Mouse (Mus musculus) urinary bladder, postnatal 36 days (tissue): ENCODE data around the gene Fam173a.

ENCODE experiments used
- DNase-seq, 2 experiments: peaks; one replicate each; pipeline ENCODE4 v3.0.0; 2022; ENCODE audit warnings: low spot score in 2 of 2, mixed read lengths in 1 of 2

Gene Fam173a

GRCm38 (mm10) chr17:25801029-25801428 is 8.3 kb upstream of the Fam173a start:
- peak in 1 of 2 experiments; percentile 57 for DNase-seq

- DNase-seq, result peak; percentile 76 to 84
These were observed 4.3 kb upstream of the Fam173a start, which contains the start of gene Metrn for GRCm38 (mm10) chr17:25796951-25797369. Metrn (minus strand) TSS chr17:25797136.

- DNase-seq, result no peak
These were observed 3.6 kb upstream of the Fam173a start for GRCm38 (mm10) chr17:25796211-25796771.

GRCm38 (mm10) chr17:25795609-25796092 is 3.0 kb upstream of the Fam173a start, which contains the start of gene AC134908.4:
AC134908.4 (minus strand) TSS chr17:25795659.
- DNase-seq, result no peak

GRCm38 (mm10) chr17:25794998-25795397 is 2.3 kb upstream of the Fam173a start:
- DNase-seq, result no peak

GRCm38 (mm10) chr17:25794197-25794596 is 1.5 kb upstream of the Fam173a start:
- no peak for DNase-seq

- peak; percentile 81 to 84 for DNase-seq
These were observed 716 bp downstream of the Fam173a start for GRCm38 (mm10) chr17:25791843-25792527.

- no peak for DNase-seq
These were observed 1.3 kb downstream of the Fam173a start for GRCm38 (mm10) chr17:25791320-25791842.

GRCm38 (mm10) chr17:25786781-25787504 is 5.8 kb downstream of the Fam173a start:
- no peak for DNase-seq

- no peak for DNase-seq
These were observed 6.4 kb downstream of the Fam173a start, which contains the start of gene Ccdc78 for GRCm38 (mm10) chr17:25786280-25786679. Ccdc78 (plus strand) TSS chr17:25786580.

- peak; percentile 94 for DNase-seq
These were observed 7.4 kb downstream of the Fam173a start, which contains the start of gene Haghl for GRCm38 (mm10) chr17:25785281-25785745. Haghl (minus strand) TSS chr17:25785673.

GRCm38 (mm10) chr17:25783861-25784574 is 8.7 kb downstream of the Fam173a start:
- DNase-seq, result no peak

- DNase-seq, result no peak
These were observed 9.6 kb downstream of the Fam173a start for GRCm38 (mm10) chr17:25783086-25783485.

- no peak for DNase-seq
These were observed 11.4 kb downstream of the Fam173a start for GRCm38 (mm10) chr17:25781339-25781738.

GRCm38 (mm10) chr17:25777948-25778347 is 14.8 kb downstream of the Fam173a start:
- no peak for DNase-seq

- no peak for DNase-seq
These were observed 17.2 kb downstream of the Fam173a start for GRCm38 (mm10) chr17:25775318-25776062.

GRCm38 (mm10) chr17:25773549-25774120 is 19.1 kb downstream of the Fam173a start, which contains the start of gene Narfl:
Narfl (plus strand) TSS chr17:25773776.
- peak; percentile 96 to 97 for DNase-seq

- DNase-seq, result no peak
These were observed 23.4 kb downstream of the Fam173a start for GRCm38 (mm10) chr17:25769331-25769730.

GRCm38 (mm10) chr17:25765886-25766285 is 26.8 kb downstream of the Fam173a start:
- no peak for DNase-seq

- no peak for DNase-seq
These were observed 30.1 kb downstream of the Fam173a start for GRCm38 (mm10) chr17:25762591-25762990.
